Mouse (Mus musculus): ENCODE data around the gene Olfr916. TPM values are rescaled to one million over a fixed set of nuclear protein-coding genes. Genes with fewer than 3 reads are reported as not detected.

Gene Olfr916
- not detected in 2 replicates for polyA plus RNA-seq (2012; rRNA removed)

DNA sequence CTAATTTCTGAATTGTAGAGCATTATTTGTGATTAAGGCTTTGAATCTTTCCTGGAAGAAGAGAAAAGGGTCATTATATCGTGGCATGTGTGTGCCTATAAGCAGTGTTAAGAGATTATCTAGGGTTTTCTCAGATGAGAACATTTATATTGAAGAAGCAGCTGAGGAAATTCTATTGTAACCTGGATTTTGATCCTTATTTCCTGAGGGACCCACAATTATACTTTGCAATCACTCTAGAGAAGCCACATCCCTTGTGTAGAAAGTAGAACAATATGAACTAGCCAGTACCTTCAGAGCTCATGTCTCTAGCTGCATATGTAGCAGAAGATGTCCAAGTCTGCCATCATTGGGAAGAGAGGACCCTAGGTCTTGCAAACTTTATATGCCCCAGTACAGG, at the start of gene Olfr916:
TSS of gene Olfr916 (minus strand) at position 101 of the 400 bp plus-strand sequence.
- no peak for DNase-seq
- Histone ChIP-seq H3K27me3 (replicated peaks; ENCODE audit: control insufficient read depth, insufficient read depth, low read length) (no peaks in the 10 kb centered on the region), H3K4me3 (ENCODE audit: insufficient read depth, low read depth, low read length) (no peak within 1 kb of the TSS), H3K4me1 (ENCODE audit: control insufficient read depth, insufficient read depth, low read length) (no peaks in the 10 kb centered on the region), H3K27ac (ENCODE audit: insufficient read depth, low read depth, low read length) (no peak within 1 kb of the TSS), H3K36me3 (ENCODE audit: control insufficient read depth, insufficient read depth, low read length) (no peaks in the 10 kb centered on the region)
- TF ChIP-seq POLR2A (IDR thresholded peaks at IDR 0.05; ENCODE audit: low read depth, low read length) (no peak), CTCF (conservative IDR thresholded peaks at IDR 0.05; ENCODE audit: insufficient read depth, insufficient read length, low read depth, low read length) (no peak)
- WGBS: 59% methylated on average over 1 of the region's 1 CpGs

DNA sequence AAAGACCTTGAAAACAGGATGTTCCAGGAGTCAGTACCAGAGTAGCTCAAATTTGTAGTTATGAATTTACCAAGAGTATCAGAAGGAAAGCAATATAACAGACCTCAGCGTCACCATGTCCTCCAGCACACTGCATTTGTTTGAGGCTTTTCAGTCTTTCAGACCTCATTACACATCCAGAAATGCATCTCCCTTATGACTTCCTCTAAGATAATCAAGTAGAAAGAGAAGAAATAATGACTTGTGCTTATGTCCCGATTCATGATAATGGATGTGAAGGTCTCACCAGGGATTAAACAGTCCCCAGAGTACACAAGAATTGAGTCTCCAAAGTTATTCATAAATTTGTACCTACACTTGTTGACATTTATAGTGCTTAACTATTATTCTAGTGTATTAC, 14.8 kb upstream of the Olfr916 start, which contains the start of gene Olfr918:
TSS of gene Olfr918 (minus strand) at position 101 of the 400 bp plus-strand sequence.
- no peak within 1 kb of the TSS for H3K4me3 ChIP-seq (ENCODE audit: insufficient read depth, low read depth, low read length)
- no peaks in the 10 kb centered on the region for H3K4me1 ChIP-seq (ENCODE audit: control insufficient read depth, insufficient read depth, low read length)
- 82% methylated on average over 2 of the region's 2 CpGs for WGBS
- H3K27me3 ChIP-seq (replicated peaks; ENCODE audit: control insufficient read depth, insufficient read depth, low read length): no peaks in the 10 kb centered on the region
- H3K27ac ChIP-seq (ENCODE audit: insufficient read depth, low read depth, low read length): no peak within 1 kb of the TSS
- no peak for DNase-seq
- H3K36me3 ChIP-seq (ENCODE audit: control insufficient read depth, insufficient read depth, low read length): no peaks in the 10 kb centered on the region
- TF ChIP-seq CTCF (conservative IDR thresholded peaks at IDR 0.05; ENCODE audit: insufficient read depth, insufficient read length, low read depth, low read length) (no peak), POLR2A (IDR thresholded peaks at IDR 0.05; ENCODE audit: low read depth, low read length) (no peak)

DNA sequence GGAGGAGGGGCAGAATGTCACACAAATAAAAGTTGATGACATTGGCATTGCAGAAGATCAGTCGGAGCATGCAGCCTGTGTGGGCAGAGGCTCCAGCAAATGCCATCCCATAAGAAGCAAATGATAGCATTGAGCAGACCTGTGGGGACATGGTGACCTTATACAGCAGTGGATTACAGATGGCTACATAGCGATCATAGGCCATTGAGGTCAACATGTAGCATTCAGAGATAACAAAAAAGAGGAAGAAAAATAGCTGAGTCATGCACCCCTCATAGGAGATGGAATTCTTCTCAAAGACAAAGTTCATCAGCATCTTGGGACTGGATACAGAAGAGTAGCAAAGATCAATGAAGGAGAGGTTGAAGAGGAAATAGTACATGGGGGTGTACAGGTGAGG, 13.2 kb upstream of the Olfr916 start:
- H3K4me1 ChIP-seq (ENCODE audit: control insufficient read depth, insufficient read depth, low read length): no peaks in the 10 kb centered on the region
- H3K4me3 ChIP-seq (ENCODE audit: insufficient read depth, low read depth, low read length): no peak overlapping the region
- no peak overlapping the region for H3K27ac ChIP-seq (ENCODE audit: insufficient read depth, low read depth, low read length)
- TF ChIP-seq CTCF (conservative IDR thresholded peaks at IDR 0.05; ENCODE audit: insufficient read depth, insufficient read length, low read depth, low read length) (no peak), POLR2A (IDR thresholded peaks at IDR 0.05; ENCODE audit: low read depth, low read length) (no peak)
- 79% methylated on average over 2 of the region's 2 CpGs for WGBS
- no peaks in the 10 kb centered on the region for H3K36me3 ChIP-seq (ENCODE audit: control insufficient read depth, insufficient read depth, low read length)
- DNase-seq: no peak
- no peaks in the 10 kb centered on the region for H3K27me3 ChIP-seq (replicated peaks; ENCODE audit: control insufficient read depth, insufficient read depth, low read length)

DNA sequence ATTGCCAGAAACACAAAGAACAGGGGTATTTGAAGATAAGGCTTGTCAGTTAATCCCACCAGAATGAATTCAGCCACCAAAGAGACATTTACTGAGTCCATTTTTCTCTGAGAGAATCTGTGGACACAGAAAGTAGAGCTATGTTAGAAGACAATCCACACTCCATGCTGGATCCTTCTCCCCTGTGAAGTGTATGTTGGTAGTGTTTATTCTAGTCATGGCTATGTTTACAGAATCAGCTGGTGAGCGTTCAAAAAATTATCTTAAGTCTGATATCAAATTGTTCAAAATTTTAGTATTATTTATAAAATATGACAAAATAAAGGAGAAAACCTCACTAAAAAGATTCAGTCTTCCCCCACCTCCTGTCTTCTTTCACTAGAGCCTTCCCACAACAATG, 6.1 kb upstream of the Olfr916 start, which contains the start of gene Olfr917:
TSS of gene Olfr917 (minus strand) at position 101 of the 400 bp plus-strand sequence.
- 86% methylated on average over 1 of the region's 1 CpGs for WGBS

DNA sequence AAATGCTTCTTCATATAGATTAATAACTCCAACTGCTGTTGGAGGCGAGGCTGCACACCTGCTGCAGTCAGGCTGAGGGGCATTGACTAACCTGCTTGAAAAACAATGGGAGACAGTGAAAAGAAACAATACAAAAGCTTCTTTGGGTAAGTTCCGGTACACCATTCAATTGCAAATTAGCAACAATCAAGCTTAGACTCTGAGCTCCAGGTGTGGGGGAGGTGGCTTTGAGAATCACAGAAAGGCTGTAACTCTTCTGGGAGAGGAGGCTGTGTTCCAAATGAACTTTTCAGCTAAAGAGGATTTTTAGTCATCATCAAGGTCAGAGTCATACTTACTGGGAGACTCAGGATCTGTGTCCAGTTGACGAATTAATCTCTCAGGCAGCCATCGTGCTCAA, 27.3 kb downstream of the Olfr916 start:
- Histone ChIP-seq H3K4me3 (ENCODE audit: insufficient read depth, low read depth, low read length) (no peak overlapping the region), H3K4me1 (ENCODE audit: control insufficient read depth, insufficient read depth, low read length) (no peaks in the 10 kb centered on the region), H3K36me3 (ENCODE audit: control insufficient read depth, insufficient read depth, low read length) (no peaks in the 10 kb centered on the region), H3K27me3 (replicated peaks; ENCODE audit: control insufficient read depth, insufficient read depth, low read length) (no peaks in the 10 kb centered on the region), H3K27ac (ENCODE audit: insufficient read depth, low read depth, low read length) (no peak overlapping the region)
- WGBS: 76% methylated on average over 4 of the region's 4 CpGs
- TF ChIP-seq POLR2A (IDR thresholded peaks at IDR 0.05; ENCODE audit: low read depth, low read length) (no peak), CTCF (conservative IDR thresholded peaks at IDR 0.05; ENCODE audit: insufficient read depth, insufficient read length, low read depth, low read length) (no peak)
- no peak for DNase-seq

More for the DNA sequence above, 6.1 kb upstream of the Olfr916 start, which contains the start of gene Olfr917:
- H3K36me3 ChIP-seq (ENCODE audit: control insufficient read depth, insufficient read depth, low read length): no peaks in the 10 kb centered on the region
- DNase-seq: no peak
- no peaks in the 10 kb centered on the region for H3K4me1 ChIP-seq (ENCODE audit: control insufficient read depth, insufficient read depth, low read length)
- no peak for TF ChIP-seq POLR2A (IDR thresholded peaks at IDR 0.05; ENCODE audit: low read depth, low read length)
- no peak for TF ChIP-seq CTCF (conservative IDR thresholded peaks at IDR 0.05; ENCODE audit: insufficient read depth, insufficient read length, low read depth, low read length)
- H3K27ac ChIP-seq (ENCODE audit: insufficient read depth, low read depth, low read length): no peak within 1 kb of the TSS
- no peak within 1 kb of the TSS for H3K4me3 ChIP-seq (ENCODE audit: insufficient read depth, low read depth, low read length)
- H3K27me3 ChIP-seq (replicated peaks; ENCODE audit: control insufficient read depth, insufficient read depth, low read length): no peaks in the 10 kb centered on the region

Other genes starting within 250 kb of the Olfr916 start
- gene Olfr901, start 230.4 kb downstream of the Olfr916 start, polyA plus RNA-seq (2012; rRNA removed): not detected in 2 replicates
- not detected in 2 replicates for gene Olfr902, start 212.2 kb downstream of the Olfr916 start, polyA plus RNA-seq (2012; rRNA removed)
- gene Olfr904, start 196.7 kb downstream of the Olfr916 start, polyA plus RNA-seq (2012; rRNA removed): not detected in 2 replicates
- gene Olfr905, start 188.8 kb downstream of the Olfr916 start, polyA plus RNA-seq (2012; rRNA removed): not detected in 2 replicates
- not detected in 2 replicates for gene Olfr906, start 172.8 kb downstream of the Olfr916 start, polyA plus RNA-seq (2012; rRNA removed)
- not detected in 2 replicates for gene Olfr907, start 164.1 kb downstream of the Olfr916 start, polyA plus RNA-seq (2012; rRNA removed)
- not detected in 2 replicates for gene Olfr911-ps1, start 138.3 kb downstream of the Olfr916 start, polyA plus RNA-seq (2012; rRNA removed)
- gene Olfr910, start 122.0 kb downstream of the Olfr916 start, polyA plus RNA-seq (2012; rRNA removed): not detected in 2 replicates
- gene Olfr912, start 79.7 kb downstream of the Olfr916 start, polyA plus RNA-seq (2012; rRNA removed): not detected in 2 replicates
- gene Olfr913, start 67.1 kb downstream of the Olfr916 start, polyA plus RNA-seq (2012; rRNA removed): not detected in 2 replicates
- not detected in 2 replicates for gene Olfr914, start 54.8 kb downstream of the Olfr916 start, polyA plus RNA-seq (2012; rRNA removed)
- gene Olfr917, start 6.0 kb upstream of the Olfr916 start, polyA plus RNA-seq (2012; rRNA removed): not detected in 2 replicates
- not detected in 2 replicates for gene Olfr918, start 14.7 kb upstream of the Olfr916 start, polyA plus RNA-seq (2012; rRNA removed)
- not detected in 2 replicates for gene Olfr919, start 43.8 kb upstream of the Olfr916 start, polyA plus RNA-seq (2012; rRNA removed)
- 16.8 and 17.7 TPM in 2 replicates for gene Vwa5a, start 58.4 kb upstream of the Olfr916 start, polyA plus RNA-seq (2012; rRNA removed)
- 0.07 and 0.11 TPM in 2 replicates for gene Olfr920, start 92.4 kb upstream of the Olfr916 start, polyA plus RNA-seq (2012; rRNA removed)
- not detected in 2 replicates for gene Olfr921, start 113.2 kb upstream of the Olfr916 start, polyA plus RNA-seq (2012; rRNA removed)
- gene Olfr922, start 154.7 kb upstream of the Olfr916 start, polyA plus RNA-seq (2012; rRNA removed): not detected in 2 replicates
- gene Olfr923, start 166.7 kb upstream of the Olfr916 start, polyA plus RNA-seq (2012; rRNA removed): not detected in 2 replicates
- not detected in 2 replicates for gene Olfr924, start 184.6 kb upstream of the Olfr916 start, polyA plus RNA-seq (2012; rRNA removed)
- not detected in 2 replicates for gene Olfr26, start 195.2 kb upstream of the Olfr916 start, polyA plus RNA-seq (2012; rRNA removed)
- gene Olfr926, start 217.3 kb upstream of the Olfr916 start, polyA plus RNA-seq (2012; rRNA removed): not detected in 2 replicates

Data from kidney, adult 2 months (tissue).